Mouse (Mus musculus) Muller cell, postnatal 12 days (primary cell): ENCODE data around the gene Tie1.

ENCODE experiments used
- DNase-seq: peaks from one replicate; pipeline ENCODE4 v3.0.0-alpha.2; 2015; ENCODE audit errors: inconsistent ontology term

The Tie1 gene

GRCm38 (mm10) chr4:118476773-118477530, 12.9 kb downstream of the Tie1 start:
- DNase-seq, result no peak

- DNase-seq, result no peak
Measured at GRCm38 (mm10) chr4:118472687-118473086, 17.2 kb downstream of the Tie1 start.

- DNase-seq, result no peak
Measured at GRCm38 (mm10) chr4:118471281-118471680, 18.6 kb downstream of the Tie1 start.

- peak; percentile 15 for DNase-seq
Measured at GRCm38 (mm10) chr4:118465697-118466163, 24.1 kb downstream of the Tie1 start.

- DNase-seq, result no peak
Measured at GRCm38 (mm10) chr4:118464956-118465355, 24.9 kb downstream of the Tie1 start.

- DNase-seq, result no peak
Measured at GRCm38 (mm10) chr4:118457345-118457975, 32.4 kb downstream of the Tie1 start, which contains the start of gene Mpl. Gene Mpl (minus strand): TSS chr4:118457513.

- no peak for DNase-seq
Measured at GRCm38 (mm10) chr4:118446415-118447153, 43.3 kb downstream of the Tie1 start.

- DNase-seq, result peak; percentile 34
Measured at GRCm38 (mm10) chr4:118445781-118446414, 44.0 kb downstream of the Tie1 start.

GRCm38 (mm10) chr4:118445088-118445487, 44.8 kb downstream of the Tie1 start:
- DNase-seq, result no peak

- peak; percentile 70 for DNase-seq
Measured at GRCm38 (mm10) chr4:118437829-118438253, 52.0 kb downstream of the Tie1 start.

- peak; percentile 99 for DNase-seq
Measured at GRCm38 (mm10) chr4:118436820-118437603, 52.8 kb downstream of the Tie1 start, which contains the start of gene Cdc20. Gene Cdc20 (minus strand): TSS chr4:118437352.

GRCm38 (mm10) chr4:118432332-118432731, 57.5 kb downstream of the Tie1 start:
- no peak for DNase-seq

- DNase-seq, result no peak
Measured at GRCm38 (mm10) chr4:118429215-118429895, 60.5 kb downstream of the Tie1 start.

GRCm38 (mm10) chr4:118428531-118429214, 61.2 kb downstream of the Tie1 start:
- DNase-seq, result peak; percentile 51

GRCm38 (mm10) chr4:118427768-118428451, 62.0 kb downstream of the Tie1 start, which contains the start of gene Elovl1:
Gene Elovl1 (plus strand): TSS chr4:118428093.
- DNase-seq, result peak; percentile 97

GRCm38 (mm10) chr4:118427415-118427767, 62.5 kb downstream of the Tie1 start:
- DNase-seq, result no peak

GRCm38 (mm10) chr4:118425374-118425773, 64.5 kb downstream of the Tie1 start:
- DNase-seq, result no peak

GRCm38 (mm10) chr4:118424541-118425160, 65.2 kb downstream of the Tie1 start:
- DNase-seq, result no peak

GRCm38 (mm10) chr4:118421384-118421783, 68.5 kb downstream of the Tie1 start:
- DNase-seq, result no peak
